Mouse (Mus musculus) T-helper 17 cell (primary cell): ENCODE results near the gene Adprm.

Source experiments
- in situ Hi-C, 2 experiments: fragments of 300-600 bp; cut with MboI, MseI; formaldehyde crosslinking; loops; 1 replicate in 1 of 2; 2 replicates in 1 of 2; pipeline ENCODE4 v1.15.1; 2025; ENCODE audit warnings: high pct_unique_total_duplicates in 2 of 2

Gene Adprm

GRCm38 (mm10) chr11:67078888-67079287, 26.5 kb upstream of the Adprm start:
- in situ Hi-C loops: loop anchor here in 1 of 2 experiments (25.0 kb wide), 1 partner anchor 1267 kb away; the partner anchor contains the start of gene Zkscan6

GRCm38 (mm10) chr11:67078000-67078399, 25.6 kb upstream of the Adprm start, which contains the start of gene Myh3:
TSS of gene Myh3 (plus strand) at chr11:67078300.
- in situ Hi-C loops: loop anchor here in 1 of 2 experiments (25.0 kb wide), 1 partner anchor 1266 kb away; the partner anchor contains the start of gene Zkscan6

- in situ Hi-C loops: loop anchor here in 1 of 2 experiments (25.0 kb wide), 1 partner anchor 1265 kb away; the partner anchor contains the start of gene Zkscan6
Measured at GRCm38 (mm10) chr11:67077435-67077834, 25.0 kb upstream of the Adprm start.

- in situ Hi-C loops: loop anchor here in 1 of 2 experiments (25.0 kb wide), 1 partner anchor 1264 kb away; the partner anchor contains the start of gene Zkscan6
Measured at GRCm38 (mm10) chr11:67076781-67077180, 24.4 kb upstream of the Adprm start.

- in situ Hi-C loops: loop anchor here in 1 of 2 experiments (25.0 kb wide), 1 partner anchor 1263 kb away; the partner anchor contains the start of gene Zkscan6
Measured at GRCm38 (mm10) chr11:67075036-67075435, 22.6 kb upstream of the Adprm start.

GRCm38 (mm10) chr11:67072615-67073130, 20.3 kb upstream of the Adprm start:
- in situ Hi-C loops: loop anchor here in 1 of 2 experiments (25.0 kb wide), 1 partner anchor 1365 kb away; the partner anchor contains the start of gene Pik3r5

GRCm38 (mm10) chr11:67067741-67068140, 15.3 kb upstream of the Adprm start:
- in situ Hi-C loops: loop anchor here in 1 of 2 experiments (25.0 kb wide), 1 partner anchor 1370 kb away; the partner anchor contains the start of gene Pik3r5

GRCm38 (mm10) chr11:67062726-67063125, 10.3 kb upstream of the Adprm start:
- in situ Hi-C loops: loop anchor here in 1 of 2 experiments (25.0 kb wide), 1 partner anchor 1375 kb away; the partner anchor contains the start of gene Pik3r5

GRCm38 (mm10) chr11:67061311-67061710, 8.9 kb upstream of the Adprm start:
- in situ Hi-C loops: loop anchor here in 1 of 2 experiments (25.0 kb wide), 1 partner anchor 1376 kb away; the partner anchor contains the start of gene Pik3r5

GRCm38 (mm10) chr11:67054754-67055365, 2.5 kb upstream of the Adprm start:
- in situ Hi-C loops: loop anchor here (10.0 to 25.0 kb wide), 2 partner anchors 1382 to 1400 kb away; partner anchors contain the start of gene Pik3r5 (in 1 of the 2)

GRCm38 (mm10) chr11:67051676-67052320, 596 bp downstream of the Adprm start:
- in situ Hi-C loops: loop anchor here (10.0 to 25.0 kb wide), 2 partner anchors 1386 to 1403 kb away; partner anchors contain the start of gene Pik3r5 (in 1 of the 2)

- in situ Hi-C loops: loop anchor here in 1 of 2 experiments (25.0 kb wide), 1 partner anchor 1237 kb away; the partner anchor contains the start of gene Zkscan6
Measured at GRCm38 (mm10) chr11:67049256-67049655, 3.1 kb downstream of the Adprm start.

GRCm38 (mm10) chr11:67048496-67048895, 3.9 kb downstream of the Adprm start:
- in situ Hi-C loops: loop anchor here in 1 of 2 experiments (25.0 kb wide), 1 partner anchor 1236 kb away; the partner anchor contains the start of gene Zkscan6

- in situ Hi-C loops: loop anchor here in 1 of 2 experiments (25.0 kb wide), 1 partner anchor 1235 kb away; the partner anchor contains the start of gene Zkscan6
Measured at GRCm38 (mm10) chr11:67047199-67047598, 5.2 kb downstream of the Adprm start.

GRCm38 (mm10) chr11:67044959-67045358, 7.4 kb downstream of the Adprm start:
- in situ Hi-C loops: loop anchor here in 1 of 2 experiments (25.0 kb wide), 1 partner anchor 1233 kb away; the partner anchor contains the start of gene Zkscan6

- in situ Hi-C loops: loop anchor here in 1 of 2 experiments (25.0 kb wide), 1 partner anchor 1231 kb away; the partner anchor contains the start of gene Zkscan6
Measured at GRCm38 (mm10) chr11:67043007-67043406, 9.4 kb downstream of the Adprm start.

GRCm38 (mm10) chr11:67040483-67040882, 11.9 kb downstream of the Adprm start:
- in situ Hi-C loops: loop anchor here in 1 of 2 experiments (25.0 kb wide), 1 partner anchor 1228 kb away; the partner anchor contains the start of gene Zkscan6

- in situ Hi-C loops: loop anchor here in 1 of 2 experiments (25.0 kb wide), 1 partner anchor 1227 kb away; the partner anchor contains the start of gene Zkscan6
Measured at GRCm38 (mm10) chr11:67039799-67040198, 12.6 kb downstream of the Adprm start.

GRCm38 (mm10) chr11:67036892-67037291, 15.5 kb downstream of the Adprm start:
- in situ Hi-C loops: loop anchor here in 1 of 2 experiments (25.0 kb wide), 1 partner anchor 1225 kb away; the partner anchor contains the start of gene Zkscan6

GRCm38 (mm10) chr11:67036229-67036628, 16.2 kb downstream of the Adprm start:
- in situ Hi-C loops: loop anchor here in 1 of 2 experiments (25.0 kb wide), 1 partner anchor 1224 kb away; the partner anchor contains the start of gene Zkscan6
